Mouse (Mus musculus): ENCODE measurements around the gene Ago3.

- TF ChIP-seq GATA1 (IDR thresholded peaks at IDR 0.05; ENCODE audit: low read length) (no peak), TAL1 (IDR thresholded peaks at IDR 0.05; ENCODE audit: low read length) (no peak)
Measured at GRCm38 (mm10) chr4:126315931-126316330, 113.4 kb downstream of the Ago3 start.
